Mouse (Mus musculus) adrenal gland, postnatal 10 days (tissue): ENCODE results near the gene Fance. TPM values are rescaled to one million over a fixed set of nuclear protein-coding genes. Genes with fewer than 3 reads are reported as not detected.
A peak's percentile ranks its signal among the peaks of the same experiment; 100 is the strongest.
"Not testable (repeated sequence)": the region's sequence is repeated elsewhere in the genome, so short reads cannot be mapped to it uniquely, and the experiment has no call there.

ENCODE experiments used
- DNase-seq: peaks from one replicate; pipeline ENCODE4 v3.0.0; 2021; ENCODE audit warnings: mixed read lengths
- total RNA-seq, 2 experiments: library from RNA; stranded (reverse); gene quantifications; 2 replicates each; pipeline ENCODE4 v1.2.3; 2021

The Fance gene
- total RNA-seq, 2 experiments from 2014 or later: 24.2 to 36.2 TPM

DNA sequence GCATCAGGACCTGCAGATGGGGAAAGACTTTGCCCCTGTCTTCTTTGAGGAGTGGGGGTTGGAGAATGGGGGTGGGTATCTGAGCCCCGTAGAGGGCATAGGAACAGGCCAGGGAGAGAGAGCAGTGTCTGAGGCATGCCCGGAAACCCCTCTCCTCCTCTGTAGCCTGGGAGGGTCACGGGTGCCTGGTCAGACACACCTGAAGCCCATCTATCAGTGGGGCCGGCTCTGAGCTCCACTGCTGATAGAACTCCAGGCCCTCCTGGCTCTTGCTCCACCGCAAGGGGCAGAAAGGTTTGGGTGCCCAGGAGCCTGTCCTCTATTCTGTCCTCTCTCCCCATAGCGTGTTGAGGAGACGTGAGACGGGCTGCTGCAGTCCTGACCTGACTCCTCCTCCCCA lies 12.4 kb downstream of the Fance start:
- no peak for DNase-seq

DNA sequence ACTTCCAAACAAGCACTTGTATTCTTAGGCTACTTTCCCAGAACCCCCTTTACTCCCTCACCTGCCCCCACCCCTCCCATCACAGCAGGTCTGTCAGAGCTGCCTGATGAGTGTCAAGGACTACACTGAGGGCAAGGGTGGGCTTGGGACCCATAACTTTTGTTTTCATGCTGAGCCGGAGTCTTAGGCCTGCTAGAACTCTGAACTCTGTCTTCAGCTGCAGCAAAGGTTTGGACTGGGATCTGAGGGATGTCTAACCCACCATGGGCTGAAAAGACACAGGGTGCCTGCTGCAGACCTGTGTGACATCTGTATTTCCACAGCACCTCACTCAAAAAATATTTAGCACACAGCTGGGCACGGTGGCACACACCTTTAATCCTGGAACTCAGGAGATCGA lies 13.6 kb downstream of the Fance start:
- no peak for DNase-seq

- peak; percentile 65 for DNase-seq
Measured at GRCm38 (mm10) chr17:28327673-28328325, 14.5 kb downstream of the Fance start.

DNA sequence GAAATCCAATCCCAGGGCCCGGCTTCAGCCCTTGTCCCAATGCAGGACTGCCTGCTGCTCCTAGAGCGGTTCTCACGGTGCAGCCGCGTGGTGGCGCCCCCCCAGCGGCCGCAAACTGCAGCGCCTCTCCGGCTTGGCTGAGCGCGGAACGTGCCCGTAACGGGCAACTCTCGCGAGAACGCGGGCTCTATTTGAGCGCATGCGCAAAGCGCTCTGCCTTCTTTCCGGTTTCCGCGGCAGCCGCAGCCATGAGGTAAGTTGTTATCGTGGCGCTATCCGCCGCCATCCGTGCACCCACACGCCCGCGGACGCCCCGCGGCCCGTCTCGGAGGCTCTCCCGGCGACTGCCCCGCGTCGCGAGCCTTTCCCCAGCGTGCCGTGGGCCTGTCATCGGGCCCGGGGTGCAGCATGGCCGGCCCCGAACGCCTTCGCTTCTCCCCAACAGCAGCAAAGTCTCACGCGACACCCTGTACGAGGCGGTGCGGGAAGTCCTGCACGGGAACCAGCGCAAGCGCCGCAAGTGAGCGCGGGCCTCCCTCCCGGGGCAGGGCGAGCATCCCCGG lies 15.1 kb downstream of the Fance start, which contains the start of gene Rpl10a:
Rpl10a (plus strand) TSS at position 106 of the 563 bp plus-strand sequence.
- peak; percentile 98 for DNase-seq

DNA sequence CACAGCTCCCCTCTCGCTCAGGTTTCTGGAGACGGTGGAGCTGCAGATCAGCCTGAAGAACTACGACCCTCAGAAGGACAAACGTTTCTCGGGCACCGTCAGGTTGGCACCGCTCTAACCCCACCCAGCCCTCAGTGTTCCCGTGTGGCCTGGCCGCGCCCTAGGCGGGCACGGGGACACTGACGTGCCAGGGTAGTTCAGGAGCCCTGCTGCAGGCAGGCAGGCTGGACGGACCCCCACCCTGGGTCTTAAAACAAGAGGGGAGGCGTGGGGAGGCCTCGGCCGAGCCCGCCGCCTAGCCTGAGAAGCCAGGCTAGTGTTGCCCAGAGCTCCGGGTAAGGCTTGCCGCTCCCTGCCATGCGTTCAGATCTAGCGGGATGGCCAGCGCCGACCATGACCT lies 15.6 kb downstream of the Fance start:
- peak; percentile 55 for DNase-seq

GRCm38 (mm10) chr17:28329503-28330231 lies 16.3 kb downstream of the Fance start:
- no peak for DNase-seq

GRCm38 (mm10) chr17:28330232-28330546 lies 16.9 kb downstream of the Fance start:
- no peak for DNase-seq

DNA sequence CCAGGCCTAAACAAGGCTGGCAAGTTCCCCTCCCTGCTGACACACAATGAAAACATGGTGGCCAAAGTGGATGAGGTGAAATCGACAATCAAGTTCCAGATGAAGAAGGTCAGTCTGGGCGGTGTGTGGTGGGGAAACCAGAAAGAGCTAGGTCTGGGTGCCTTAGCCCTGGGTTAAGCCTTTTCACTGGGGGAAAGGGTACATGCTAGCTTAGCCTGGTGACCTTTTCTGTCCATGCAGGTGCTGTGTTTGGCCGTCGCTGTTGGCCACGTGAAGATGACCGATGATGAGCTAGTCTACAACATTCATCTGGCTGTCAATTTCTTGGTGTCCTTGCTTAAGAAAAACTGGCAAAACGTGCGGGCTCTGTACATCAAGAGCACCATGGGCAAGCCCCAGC lies 17.3 kb downstream of the Fance start:
- DNase-seq: not testable (repeated sequence)

DNA sequence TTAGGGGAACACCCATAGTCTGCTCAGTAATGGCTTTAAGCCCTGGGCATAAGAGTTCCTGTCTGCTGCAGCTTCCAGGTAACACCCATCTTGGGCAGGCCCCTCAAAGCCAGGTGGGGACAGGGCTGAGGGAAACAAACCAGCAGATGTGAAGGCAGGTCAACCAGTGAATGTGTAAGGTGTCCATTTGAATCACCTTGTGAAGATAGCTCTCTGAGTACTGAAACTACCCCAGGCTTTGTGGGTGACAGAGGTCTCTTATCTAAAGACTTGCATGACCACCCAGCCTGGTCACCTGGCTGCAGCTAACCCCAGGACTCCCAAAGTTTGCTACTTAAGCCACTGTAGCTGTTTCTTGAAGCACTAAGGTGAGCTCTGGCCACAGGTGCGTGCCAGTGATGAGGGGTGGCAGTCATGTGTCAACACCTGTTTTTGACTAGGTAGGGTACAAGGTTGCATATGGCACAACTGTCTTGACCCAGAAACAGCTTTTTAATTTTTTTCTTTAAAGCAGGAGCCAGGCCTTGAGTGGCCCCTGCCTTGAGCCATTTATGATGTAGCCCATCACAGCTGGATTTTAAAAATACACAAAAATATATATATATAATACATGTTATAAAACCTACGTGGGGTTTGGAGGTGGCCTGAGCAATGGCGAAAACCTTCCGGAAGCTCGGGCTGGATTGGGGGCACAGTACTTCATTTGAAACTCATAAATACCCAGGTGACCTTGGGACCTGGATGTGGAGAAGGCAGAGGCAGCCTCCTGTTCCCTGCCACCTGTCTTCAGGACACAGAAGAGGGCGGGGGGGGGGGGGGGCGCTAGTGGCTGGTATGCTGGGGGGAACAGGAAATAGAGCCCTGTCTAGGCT lies 18.2 kb downstream of the Fance start:
- DNase-seq: no peak

DNA sequence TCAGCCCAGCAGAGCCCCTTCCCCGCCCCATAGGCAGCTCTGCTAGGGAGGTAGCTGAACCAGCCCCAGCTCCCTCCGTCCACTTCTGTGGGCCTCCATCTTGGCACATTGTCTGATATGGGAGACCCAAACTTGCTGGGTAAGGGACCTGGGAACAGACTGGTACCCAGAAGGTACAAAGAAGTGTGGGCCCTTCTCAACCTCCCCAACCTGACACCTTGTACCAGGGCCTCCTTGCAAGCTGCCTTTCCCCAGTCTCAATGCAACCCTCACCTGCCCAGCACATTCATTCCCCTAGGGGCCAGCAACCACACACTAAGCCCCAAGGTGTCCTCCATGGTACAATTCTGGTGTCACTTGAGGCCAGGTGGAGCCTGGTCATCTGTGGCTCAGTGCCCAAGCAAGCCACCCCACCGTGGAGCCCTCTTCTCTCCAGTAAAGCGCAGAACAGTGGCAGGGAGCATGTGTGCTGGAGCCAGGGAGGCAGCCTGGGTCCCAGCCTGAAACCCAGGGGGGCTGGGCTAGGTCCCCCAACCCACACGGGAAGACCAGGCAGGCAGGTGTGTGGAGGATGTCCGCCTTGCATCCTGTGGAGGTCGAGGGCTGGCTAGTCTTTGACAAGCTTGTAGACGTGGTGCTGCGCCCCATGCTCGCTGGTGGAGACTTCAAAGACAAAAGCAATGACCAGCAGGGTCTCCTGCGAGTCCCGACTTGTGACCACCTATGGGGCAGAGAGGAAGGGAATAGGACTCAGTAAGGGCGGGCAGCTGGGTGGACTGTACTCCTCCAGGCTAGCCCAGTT lies 19.0 kb downstream of the Fance start:
- DNase-seq: no peak

DNA sequence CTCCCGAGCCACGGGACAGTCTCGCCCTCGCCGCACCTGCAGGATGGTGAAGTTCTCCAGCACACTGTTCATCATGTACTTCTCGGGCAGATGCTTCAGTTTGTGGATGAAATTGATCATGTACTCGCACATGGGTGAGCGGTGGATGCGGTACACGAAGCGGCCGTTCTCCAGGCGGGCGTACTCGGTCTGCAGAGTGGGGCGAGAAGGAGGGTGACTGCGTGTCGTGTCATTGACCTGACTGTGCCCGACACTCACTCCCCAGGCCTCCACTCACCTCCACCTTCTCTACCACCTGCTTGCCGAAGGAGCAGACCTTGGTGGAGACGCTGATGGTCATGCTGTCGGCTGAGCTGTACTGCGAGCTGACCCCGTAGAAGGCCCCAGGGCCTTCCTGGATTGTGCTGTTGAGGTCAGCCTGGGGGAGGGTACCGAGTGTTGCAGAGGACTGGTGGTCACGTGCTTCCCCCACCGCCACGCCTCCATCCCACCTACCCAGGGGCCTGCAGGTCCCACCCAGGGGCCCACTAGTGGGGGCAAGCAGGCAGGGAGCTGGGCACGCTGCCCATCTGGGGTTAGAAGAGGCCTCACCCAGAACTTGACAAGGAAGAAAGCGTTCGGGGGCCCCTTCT lies 19.7 kb downstream of the Fance start:
- no peak for DNase-seq

- DNase-seq: no peak
Measured at GRCm38 (mm10) chr17:28335267-28335666, 21.9 kb downstream of the Fance start.

- DNase-seq: no peak
Measured at GRCm38 (mm10) chr17:28337547-28337946, 24.2 kb downstream of the Fance start.

- no peak for DNase-seq
Measured at GRCm38 (mm10) chr17:28340578-28340977, 27.3 kb downstream of the Fance start.

DNA sequence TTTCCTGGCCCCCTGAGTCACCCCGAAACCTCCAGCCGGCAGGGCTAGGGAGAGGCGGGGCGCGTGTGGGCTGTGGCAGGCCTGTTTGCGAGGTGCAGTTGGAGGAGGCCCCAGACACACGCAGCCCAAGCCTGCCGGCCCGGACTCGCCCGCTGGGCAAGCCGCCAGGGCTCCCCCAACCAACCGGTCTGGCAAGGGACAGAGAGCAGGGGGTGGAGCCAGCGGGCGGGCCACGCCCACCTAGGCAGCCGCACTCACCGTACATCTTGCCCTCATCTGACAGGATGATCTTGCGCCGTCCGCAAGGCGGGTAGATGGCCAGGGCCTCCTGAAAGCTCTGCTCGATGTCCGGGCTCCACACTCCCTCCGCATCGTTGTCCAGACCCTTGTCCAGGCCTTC lies 27.8 kb downstream of the Fance start:
- DNase-seq: peak; percentile 83

GRCm38 (mm10) chr17:28344050-28344607 lies 30.8 kb downstream of the Fance start:
- no peak for DNase-seq

GRCm38 (mm10) chr17:28344670-28345069 lies 31.4 kb downstream of the Fance start:
- DNase-seq: no peak

DNA sequence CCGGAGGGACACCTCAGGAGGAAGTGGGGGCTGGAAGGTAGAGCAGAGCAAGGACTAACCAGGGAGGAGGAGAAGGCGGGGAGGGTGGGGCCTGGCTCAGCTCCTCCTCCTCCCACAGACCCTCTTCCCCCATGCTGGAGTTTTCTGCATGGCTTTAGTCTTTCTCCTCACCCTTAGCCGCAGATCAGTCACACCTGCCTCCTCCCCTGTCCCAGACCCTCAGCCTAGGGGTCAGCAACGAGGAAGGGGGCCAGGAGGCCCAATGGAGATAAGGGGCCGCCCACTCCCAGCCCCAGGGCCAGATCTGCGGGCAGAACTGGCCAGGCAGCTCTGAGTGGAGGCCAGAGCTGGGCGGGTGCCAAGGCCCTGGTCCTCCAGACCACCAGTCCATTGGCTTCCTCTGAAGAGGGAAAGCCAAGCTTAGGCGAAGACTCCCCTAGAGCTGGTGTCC lies 32.0 kb downstream of the Fance start:
- DNase-seq: no peak

GRCm38 (mm10) chr17:28345882-28346281 lies 32.6 kb downstream of the Fance start:
- no peak for DNase-seq

- DNase-seq: no peak
Measured at GRCm38 (mm10) chr17:28347327-28347726, 34.0 kb downstream of the Fance start.

GRCm38 (mm10) chr17:28348211-28348610 lies 34.9 kb downstream of the Fance start:
- no peak for DNase-seq
